Mouse (Mus musculus) liver, adult 2 months (tissue): Measurements from ENCODE around the gene Vsx2.

Experiments
- CTCF ChIP-seq: fragments of 200-500 bp; IDR thresholded peaks from 2 replicates; pipeline ENCODE4 v1.5.1; 2011; ENCODE audit warnings: low read depth, low read length, control low read depth
- POLR2A ChIP-seq: fragments of 200-500 bp; IDR thresholded peaks from 2 replicates; pipeline ENCODE4 v1.6.1; 2011; ENCODE audit warnings: low read length, control low read depth; ENCODE audit not compliant: insufficient read depth; ENCODE audit errors: extremely low read depth

GRCm38 (mm10) chr12:84573094-84573493 lies 3.5 kb downstream of the Vsx2 start:
- TF ChIP-seq CTCF: no peak
- TF ChIP-seq POLR2A: no peak
